15 mouse cellular contexts compared by ENCODE assay signal in the genomic region with DNA sequence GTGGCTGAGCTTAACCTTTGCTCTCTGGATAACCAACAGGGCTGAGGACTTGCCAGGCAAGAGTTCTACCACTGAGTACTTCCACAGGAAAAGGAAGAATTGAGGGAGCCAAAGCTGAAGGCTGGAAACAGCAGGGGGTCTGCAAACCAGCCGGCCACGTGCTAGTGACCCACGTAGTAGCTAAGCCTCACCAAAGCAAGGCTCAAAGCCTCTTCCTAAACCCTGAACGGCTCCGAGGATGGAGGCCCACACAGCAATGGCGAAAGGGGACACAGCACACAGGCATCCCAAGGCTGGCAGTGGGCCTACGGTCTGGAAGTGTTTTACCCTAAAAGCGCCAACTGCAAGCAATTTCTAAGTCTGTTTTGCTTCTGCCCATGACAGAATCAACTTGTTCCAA. TPM values are rescaled to one million over a fixed set of nuclear protein-coding genes. Genes with fewer than 3 reads are reported as not detected.
DNase-seq lines count a peak whose midpoint lies in the region; ATAC-seq and TF ChIP-seq lines count a peak whose summit lies in the region.
"Had no signal": no experiment of that assay in that cellular context is flagged by ENCODE, and none has a peak within 500 bp of the region (broad histone marks: within the 10 kb centered on the region; RNA-seq: fewer than 3 reads in every experiment).

No protein-coding gene starts in this region.

- no peaks in the 10 kb centered on the region for H3K36me3 ChIP-seq in kidney, adult 2 months (ENCODE audit: control insufficient read depth, insufficient read depth, low read length)
- no peaks in the 10 kb centered on the region for H3K36me3 ChIP-seq in kidney, embryonic 14.5 days (ENCODE audit: control insufficient read depth, insufficient read depth, low read length)
- 0 out of 2 replicates have a peak, but pooled peaks cover 3% of the 10 kb centered on the region for H3K36me3 ChIP-seq in embryonic facial prominence, embryonic 13.5 days
- H3K36me3 ChIP-seq in hindbrain, embryonic 11.5 days (ENCODE audit: control insufficient read depth, insufficient read depth, low read length): no peaks in the 10 kb centered on the region

- no peak overlapping the region for H3K4me3 ChIP-seq in kidney, adult 2 months (ENCODE audit: insufficient read depth, low read depth, low read length)
- H3K4me3 ChIP-seq in kidney, embryonic 14.5 days (ENCODE audit: low read length): no peak overlapping the region
- no peak overlapping the region for H3K4me3 ChIP-seq in embryonic facial prominence, embryonic 13.5 days
- H3K4me3 ChIP-seq in hindbrain, embryonic 11.5 days (ENCODE audit: low read depth, low read length): no peak overlapping the region
- H3K4me3 ChIP-seq: heart, adult 2 months; midbrain, embryonic 15.5 days had no signal

- H3K9ac ChIP-seq in kidney, embryonic 14.5 days (ENCODE audit: low read depth, low read length): no peak overlapping the region
- H3K9ac ChIP-seq in embryonic facial prominence, embryonic 13.5 days: peak overlapping the region; percentile 44; the same call in 1 of the 2 replicates
- no peak overlapping the region for H3K9ac ChIP-seq in hindbrain, embryonic 11.5 days (ENCODE audit: low read depth, low read length)
- H3K9ac ChIP-seq: hindbrain, embryonic 14.5 days; midbrain, embryonic 15.5 days had no signal

- no peaks in the 10 kb centered on the region for H3K9me3 ChIP-seq in kidney, embryonic 14.5 days (ENCODE audit: control insufficient read depth, low read length)
- H3K9me3 ChIP-seq in embryonic facial prominence, embryonic 13.5 days: 0 out of 2 replicates have a peak, but pooled peaks cover 4% of the 10 kb centered on the region
- H3K9me3 ChIP-seq in hindbrain, embryonic 11.5 days (ENCODE audit: control insufficient read depth, low read length): no peaks in the 10 kb centered on the region
- H3K9me3 ChIP-seq: midbrain, embryonic 15.5 days had no signal

- H3K27me3 ChIP-seq in kidney, adult 2 months (replicated peaks; ENCODE audit: control insufficient read depth, insufficient read depth, low read length): no peaks in the 10 kb centered on the region
- H3K27me3 ChIP-seq in kidney, embryonic 14.5 days (ENCODE audit: control insufficient read depth, insufficient read depth, low read length): no peaks in the 10 kb centered on the region
- H3K27me3 ChIP-seq in embryonic facial prominence, embryonic 13.5 days: no peaks in the 10 kb centered on the region
- H3K27me3 ChIP-seq in hindbrain, embryonic 11.5 days (ENCODE audit: control insufficient read depth, insufficient read depth, low read length): no peaks in the 10 kb centered on the region
- H3K27me3 ChIP-seq: midbrain, embryonic 15.5 days; Patski had no signal

- no peaks in the 10 kb centered on the region for H3K4me1 ChIP-seq in kidney, adult 2 months (ENCODE audit: control insufficient read depth, insufficient read depth, low read length)
- H3K4me1 ChIP-seq in kidney, embryonic 14.5 days (ENCODE audit: control insufficient read depth, insufficient read depth, low read length): no peaks in the 10 kb centered on the region
- H3K4me1 ChIP-seq in embryonic facial prominence, embryonic 13.5 days: peaks cover 11% of the 10 kb centered on the region
- no peaks in the 10 kb centered on the region for H3K4me1 ChIP-seq in hindbrain, embryonic 11.5 days (replicated peaks; ENCODE audit: control insufficient read depth, insufficient read depth, low read length)

- TF ChIP-seq CTCF in kidney, adult 2 months (conservative IDR thresholded peaks at IDR 0.05; ENCODE audit: insufficient read depth, insufficient read length, low read depth, low read length): no peak

- no peak overlapping the region for H3K27ac ChIP-seq in kidney, adult 2 months (ENCODE audit: insufficient read depth, low read depth, low read length)
- H3K27ac ChIP-seq in kidney, embryonic 14.5 days (ENCODE audit: low read depth, low read length): no peak overlapping the region
- H3K27ac ChIP-seq in embryonic facial prominence, embryonic 13.5 days: peak overlapping the region; percentile 95
- H3K27ac ChIP-seq in hindbrain, embryonic 11.5 days (ENCODE audit: low read depth, low read length): no peak overlapping the region
- H3K27ac ChIP-seq: heart, adult 2 months; hindbrain, embryonic 14.5 days; midbrain, embryonic 15.5 days had no signal

- DNase-seq in kidney, adult 2 months: peak; percentile 39
- DNase-seq in right cerebral cortex, postnatal 4 days: peak; percentile 50
- no peak for DNase-seq in right cerebral cortex, postnatal 36 days (ENCODE audit: low spot score in 2 of 2)
- no peak for DNase-seq in thymus, adult 18-20 months
- no peak for DNase-seq in hindbrain, embryonic 11.5 days (ENCODE audit: low spot score)
- DNase-seq in lung, postnatal 14 days: no peak
- DNase-seq: adrenal gland, postnatal 25 days; heart, adult 2 months; thymus, postnatal 36 days had no signal

- ATAC-seq in kidney, embryonic 14.5 days (ENCODE audit: low FRiP score, low TSS enrichment): no peak
- no peak for ATAC-seq in embryonic facial prominence, embryonic 13.5 days (ENCODE audit: insufficient number of reproducible peaks, insufficient read depth, low FRiP score, low TSS enrichment, low read depth)
- no peak for ATAC-seq in hindbrain, embryonic 11.5 days (ENCODE audit: low FRiP score)
- ATAC-seq: lung, postnatal 0 days; midbrain, embryonic 15.5 days; Patski had no signal

- TF ChIP-seq POLR2A in kidney, adult 2 months (IDR thresholded peaks at IDR 0.05; ENCODE audit: low read depth, low read length): no peak

- 69% methylated on average over 8 of the region's 8 CpGs for WGBS in kidney, adult 2 months
- 63% methylated on average over 8 of the region's 8 CpGs for WGBS in kidney, embryonic 14.5 days
- 27% methylated on average over 8 of the region's 8 CpGs for WGBS in embryonic facial prominence, embryonic 13.5 days
- WGBS in hindbrain, embryonic 11.5 days: 65% methylated on average over 8 of the region's 8 CpGs

- no peak overlapping the region for H3K4me2 ChIP-seq in kidney, embryonic 14.5 days (replicated peaks; ENCODE audit: low read depth, low read length)
- peak overlapping the region; percentile 34; the same call in 1 of the 2 replicates for H3K4me2 ChIP-seq in embryonic facial prominence, embryonic 13.5 days
- no peak overlapping the region for H3K4me2 ChIP-seq in hindbrain, embryonic 11.5 days (replicated peaks; ENCODE audit: low read depth, low read length)
- H3K4me2 ChIP-seq: hindbrain, embryonic 14.5 days; midbrain, embryonic 15.5 days had no signal

RNA-seq across cellular contexts. Expression of a gene that starts 23.1 kb away (rescaled TPM):
- 3.2 and 3.7 TPM in 2 replicates for polyA plus RNA-seq in kidney, adult 2 months (2012; rRNA removed)
- polyA plus RNA-seq in kidney, embryonic 14.5 days (2014; fragmentation: Nextera tagmentation; extraction: Ambion mirVana): 2.3 and 3.6 TPM in 2 replicates
- polyA plus RNA-seq in embryonic facial prominence, embryonic 13.5 days (2015; fragmentation: Nextera tagmentation; extraction: Ambion mirVana): 14.1 and 18.0 TPM in 2 replicates
- polyA plus RNA-seq in hindbrain, embryonic 11.5 days (2014; fragmentation: Nextera tagmentation; extraction: Ambion mirVana): 25.9 and 32.5 TPM in 2 replicates

Comparison
In these comparisons a context has a peak if more than half of its experiments do, and no peak if none do; other contexts are left out.
1. DNase-seq: peak in kidney, adult 2 months (single experiment) and right cerebral cortex, postnatal 4 days (single experiment); none in right cerebral cortex, postnatal 36 days (0 of 2), thymus, adult 18-20 months (0 of 2), hindbrain, embryonic 11.5 days (single experiment) and lung, postnatal 14 days (single experiment).